Mouse (Mus musculus) liver, embryonic 11.5 days (tissue): ENCODE measurements around the gene Myt1l. TPM values are rescaled to one million over a fixed set of nuclear protein-coding genes. Genes with fewer than 3 reads are reported as not detected.

ENCODE experiments used
- ATAC-seq: fragments of 200-750 bp; cut with Nextera tagmentation; replicated peaks from 2 replicates; pipeline ENCODE4 v1.8.0; 2017; ENCODE audit warnings: moderate number of reproducible peaks, mild to moderate bottlenecking, moderate TSS enrichment, moderate library complexity; ENCODE audit not compliant: low FRiP score
- DNase-seq: peaks from one replicate; pipeline ENCODE4 v3.0.0-alpha.2; 2017; ENCODE audit warnings: low spot score
- H3K27ac ChIP-seq: fragments of 300-500 bp; sonication (generic); 2 replicates; pipeline ENCODE4 v1.5.1; 2014; ENCODE audit warnings: mild to moderate bottlenecking, low read depth, low read length, control low read depth
- H3K27me3 ChIP-seq: fragments of 300-500 bp; sonication (generic); replicated peaks from 2 replicates; pipeline ENCODE4 v1.6.1; 2014; ENCODE audit warnings: low read length, mixed read lengths; ENCODE audit not compliant: control insufficient read depth, insufficient read depth
- H3K36me3 ChIP-seq: fragments of 300-500 bp; sonication (generic); 2 replicates; pipeline ENCODE4 v1.6.1; 2014; ENCODE audit warnings: mild to moderate bottlenecking, low read length, moderate library complexity, mixed read lengths; ENCODE audit not compliant: control insufficient read depth, insufficient read depth
- H3K4me1 ChIP-seq: fragments of 300-500 bp; sonication (generic); replicated peaks from 2 replicates; pipeline ENCODE4 v1.6.1; 2014; ENCODE audit warnings: low read length, mixed read lengths; ENCODE audit not compliant: control insufficient read depth, insufficient read depth
- H3K4me2 ChIP-seq: fragments of 300-500 bp; sonication (generic); 2 replicates; pipeline ENCODE4 v1.6.1; 2014; ENCODE audit warnings: mild to moderate bottlenecking, control low read depth, moderate library complexity
- H3K4me3 ChIP-seq: fragments of 300-500 bp; sonication (generic); 2 replicates; pipeline ENCODE4 v1.5.1; 2014; ENCODE audit warnings: low read depth, low read length, control low read depth
- H3K9ac ChIP-seq: fragments of 300-500 bp; sonication (generic); 2 replicates; pipeline ENCODE4 v1.6.1; 2014; ENCODE audit warnings: low read depth, low read length, control low read depth
- H3K9me3 ChIP-seq: fragments of 300-500 bp; sonication (generic); 2 replicates; pipeline ENCODE4 v1.6.1; 2016; ENCODE audit warnings: low read length, inconsistent platforms, mixed read lengths; ENCODE audit not compliant: control insufficient read depth
- WGBS: fragments of 180-500 bp; shearing (Covaris S2); extraction: QIAGEN DNeasy Blood & Tissue Kit; methylation state at CpG from one replicate; pipeline ENCODE4 v1.1.7; 2014; 5-methylcytosine and 5-hydroxymethylcytosine counted together
- polyA plus RNA-seq: library from polyadenylated mRNA; unstranded; fragments of >200 nt; fragmentation: Nextera tagmentation; extraction: Ambion mirVana; gene quantifications from 2 replicates; pipeline ENCODE4 v1.2.1, GENCODE M21; 2014

Myt1l gene
- polyA plus RNA-seq, 1 experiment from 2014 or later = 0.44 TPM

- Histone ChIP-seq H3K9me3 (no peaks in the 10 kb centered on the region), H3K4me3 (no peak overlapping the region), H3K36me3 (no peaks in the 10 kb centered on the region), H3K4me1 (no peaks in the 10 kb centered on the region), H3K4me2 (no peak overlapping the region), H3K27me3 (no peaks in the 10 kb centered on the region), H3K27ac (no peak overlapping the region), H3K9ac (no peak overlapping the region)
- DNase-seq (no peak), ATAC-seq (no peak)
- 39% methylated on average over 2 of the region's 2 CpGs for WGBS
Measured at GRCm38 (mm10) chr12:29860986-29861385, 332.8 kb downstream of the Myt1l start.

GRCm38 (mm10) chr12:29868295-29868694 lies 340.1 kb downstream of the Myt1l start:
- H3K27me3 ChIP-seq = no peaks in the 10 kb centered on the region
- DNase-seq (no peak), ATAC-seq (no peak)
- H3K36me3 ChIP-seq = no peaks in the 10 kb centered on the region
- WGBS = 78% methylated on average over 4 of the region's 4 CpGs
- no peak overlapping the region for H3K9ac ChIP-seq
- H3K4me1 ChIP-seq = no peaks in the 10 kb centered on the region
- H3K4me3 ChIP-seq = no peak overlapping the region
- H3K4me2 ChIP-seq = no peak overlapping the region
- H3K27ac ChIP-seq = no peak overlapping the region
- no peaks in the 10 kb centered on the region for H3K9me3 ChIP-seq

DNA sequence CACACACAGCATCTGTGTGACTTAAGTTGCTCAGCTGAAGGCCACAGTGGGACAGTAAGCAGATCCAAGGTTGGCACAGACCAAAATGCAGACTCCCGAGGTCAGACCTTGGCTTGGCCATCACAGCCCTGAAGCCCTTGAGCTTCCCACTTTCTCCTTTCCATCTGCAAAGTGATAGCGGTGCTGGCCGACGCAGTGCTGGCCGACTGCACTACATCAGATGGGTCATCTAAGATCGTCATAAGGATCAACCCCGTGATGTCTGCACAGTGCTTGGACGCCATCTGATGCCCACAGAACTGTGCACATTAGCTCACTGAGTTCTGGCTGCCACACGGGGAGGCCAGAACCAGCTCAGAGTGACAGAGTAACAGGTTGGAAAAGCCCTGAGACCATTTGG lies 340.6 kb downstream of the Myt1l start:
- no peaks in the 10 kb centered on the region for H3K9me3 ChIP-seq
- 83% methylated on average over 9 of the region's 9 CpGs for WGBS
- no peaks in the 10 kb centered on the region for H3K36me3 ChIP-seq
- H3K27ac ChIP-seq = no peak overlapping the region
- DNase-seq (no peak), ATAC-seq (no peak)
- H3K4me3 ChIP-seq = no peak overlapping the region
- H3K4me1 ChIP-seq = no peaks in the 10 kb centered on the region
- H3K9ac ChIP-seq = no peak overlapping the region
- H3K27me3 ChIP-seq = no peaks in the 10 kb centered on the region
- H3K4me2 ChIP-seq = no peak overlapping the region

GRCm38 (mm10) chr12:29872156-29872815 lies 344.1 kb downstream of the Myt1l start:
- H3K4me2 ChIP-seq = no peak overlapping the region
- no peaks in the 10 kb centered on the region for H3K4me1 ChIP-seq
- ATAC-seq (no peak), DNase-seq (no peak)
- H3K27ac ChIP-seq = no peak overlapping the region
- no peak overlapping the region for H3K9ac ChIP-seq
- no peaks in the 10 kb centered on the region for H3K27me3 ChIP-seq
- no peak overlapping the region for H3K4me3 ChIP-seq
- 57% methylated on average over 7 of the region's 7 CpGs for WGBS
- H3K9me3 ChIP-seq = no peaks in the 10 kb centered on the region
- no peaks in the 10 kb centered on the region for H3K36me3 ChIP-seq

- H3K4me3 ChIP-seq = no peak overlapping the region
- no peaks in the 10 kb centered on the region for H3K36me3 ChIP-seq
- no peak overlapping the region for H3K27ac ChIP-seq
- 30% methylated on average over 1 of the region's 1 CpGs for WGBS
- no peak overlapping the region for H3K9ac ChIP-seq
- no peaks in the 10 kb centered on the region for H3K4me1 ChIP-seq
- H3K4me2 ChIP-seq = no peak overlapping the region
- ATAC-seq = no peak
- H3K9me3 ChIP-seq = no peaks in the 10 kb centered on the region
- H3K27me3 ChIP-seq = no peaks in the 10 kb centered on the region
- DNase-seq = no peak
Measured at GRCm38 (mm10) chr12:29873281-29873772, 345.1 kb downstream of the Myt1l start.

DNA sequence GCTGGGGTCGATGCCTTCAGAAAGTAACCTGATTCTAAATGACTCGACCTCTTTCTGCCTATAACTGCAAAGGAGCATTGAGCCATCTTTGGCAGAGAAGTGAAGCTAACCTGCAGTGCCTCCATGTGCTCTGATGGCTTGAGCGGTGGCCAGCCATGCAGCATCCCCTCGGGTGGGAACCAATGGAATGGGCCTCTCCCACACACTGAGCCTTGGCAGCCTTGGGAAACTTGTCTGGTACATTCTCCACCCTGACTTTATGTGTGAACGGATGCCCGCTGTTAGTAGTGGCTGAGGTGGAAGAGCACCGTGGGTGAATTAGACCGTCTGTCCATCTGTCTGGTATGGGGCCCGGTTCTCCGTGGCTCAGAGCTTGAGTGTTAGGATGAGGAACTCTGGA lies 349.8 kb downstream of the Myt1l start:
- Histone ChIP-seq H3K9ac (no peak overlapping the region), H3K4me1 (no peaks in the 10 kb centered on the region), H3K4me3 (no peak overlapping the region), H3K27ac (no peak overlapping the region), H3K27me3 (no peaks in the 10 kb centered on the region), H3K9me3 (no peaks in the 10 kb centered on the region), H3K36me3 (no peaks in the 10 kb centered on the region), H3K4me2 (no peak overlapping the region)
- DNase-seq (no peak), ATAC-seq (no peak)
- 83% methylated on average over 10 of the region's 10 CpGs for WGBS

DNA sequence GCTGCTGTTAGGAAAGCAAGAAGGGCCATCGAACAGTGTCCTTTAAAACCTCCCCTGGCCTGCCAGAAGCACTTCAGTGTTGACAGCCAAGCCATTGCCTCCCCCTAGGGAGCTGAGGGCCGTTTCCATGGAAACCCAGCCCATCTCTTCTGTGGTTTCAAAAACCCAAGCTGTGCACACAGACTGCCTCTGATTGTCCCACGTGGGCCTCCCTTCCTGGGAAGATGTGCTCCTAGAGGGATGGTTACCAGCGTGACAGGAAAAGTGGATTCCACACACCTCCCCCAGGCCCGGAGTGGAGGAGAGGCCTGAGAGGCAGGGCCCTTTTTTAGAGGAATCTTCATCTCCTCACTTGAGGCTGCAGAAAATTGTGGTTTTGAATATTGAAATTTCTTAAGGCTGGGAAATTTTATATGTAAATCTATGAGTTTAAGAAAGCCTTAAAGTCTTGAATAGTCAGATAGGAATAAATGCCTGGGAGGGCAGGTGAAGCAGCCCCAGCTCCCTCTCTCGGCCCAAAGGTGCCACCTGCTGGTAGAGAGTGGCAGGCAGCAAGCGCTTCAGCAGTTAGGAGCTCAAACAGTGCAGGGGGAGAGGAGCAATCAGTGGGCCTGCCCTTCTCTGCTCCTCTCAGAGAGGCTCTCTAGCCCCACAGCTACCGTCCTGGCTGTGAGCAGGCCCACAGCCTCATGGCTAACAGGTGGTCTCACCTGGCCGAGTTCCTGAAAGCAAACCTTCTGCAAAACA lies 354.9 kb downstream of the Myt1l start:
- no peaks in the 10 kb centered on the region for H3K4me1 ChIP-seq
- 29% methylated on average over 9 of the region's 9 CpGs for WGBS
- H3K27ac ChIP-seq = no peak overlapping the region
- no peak overlapping the region for H3K4me2 ChIP-seq
- DNase-seq (no peak), ATAC-seq (no peak)
- no peak overlapping the region for H3K9ac ChIP-seq
- no peak overlapping the region for H3K4me3 ChIP-seq
- H3K27me3 ChIP-seq = no peaks in the 10 kb centered on the region
- no peaks in the 10 kb centered on the region for H3K36me3 ChIP-seq
- H3K9me3 ChIP-seq = no peaks in the 10 kb centered on the region

DNA sequence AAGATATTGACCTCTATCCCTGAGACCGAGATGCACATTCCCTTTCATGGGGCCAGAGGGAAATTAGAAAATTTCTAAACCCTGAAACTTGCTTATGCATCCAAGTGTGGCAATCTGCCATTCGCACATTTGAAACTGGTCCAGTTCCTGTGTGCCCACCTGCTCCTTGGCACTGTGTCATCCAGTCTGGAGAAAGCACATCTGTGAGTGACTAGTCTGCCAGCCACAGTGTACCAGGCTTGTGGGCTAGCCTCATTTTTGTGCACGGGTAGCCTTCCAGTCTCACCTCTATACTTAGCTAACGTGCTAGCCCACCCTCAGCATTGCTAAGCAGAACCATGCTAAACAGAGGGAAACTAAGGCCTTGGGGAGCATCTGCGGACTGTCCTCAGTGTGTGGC lies 356.2 kb downstream of the Myt1l start:
- DNase-seq = no peak
- Histone ChIP-seq H3K9me3 (no peaks in the 10 kb centered on the region), H3K4me1 (no peaks in the 10 kb centered on the region), H3K27ac (no peak overlapping the region), H3K27me3 (no peaks in the 10 kb centered on the region), H3K36me3 (no peaks in the 10 kb centered on the region), H3K9ac (no peak overlapping the region), H3K4me3 (no peak overlapping the region), H3K4me2 (no peak overlapping the region)
- 74% methylated on average over 5 of the region's 5 CpGs for WGBS
- ATAC-seq = no peak

- Histone ChIP-seq H3K27me3 (no peaks in the 10 kb centered on the region), H3K4me1 (no peaks in the 10 kb centered on the region), H3K9me3 (no peaks in the 10 kb centered on the region), H3K4me3 (no peak overlapping the region), H3K9ac (no peak overlapping the region), H3K36me3 (no peaks in the 10 kb centered on the region), H3K27ac (no peak overlapping the region), H3K4me2 (no peak overlapping the region)
- 15% methylated on average over 3 of the region's 3 CpGs for WGBS
- no peak for ATAC-seq
- DNase-seq = no peak
Measured at GRCm38 (mm10) chr12:29894669-29895068, 366.5 kb downstream of the Myt1l start.
